Mouse (Mus musculus) neural tube, embryonic 15.5 days (tissue): ENCODE measurements around the gene Tm9sf1. TPM values are rescaled to one million over a fixed set of nuclear protein-coding genes. Genes with fewer than 3 reads are reported as not detected.

Source experiments
- polyA plus RNA-seq: library from polyadenylated mRNA; unstranded; fragments of >200 nt; fragmentation: Nextera tagmentation; extraction: Ambion mirVana; gene quantifications from 2 replicates; pipeline ENCODE4 v1.2.1, GENCODE M21; 2015

The Tm9sf1 gene
- polyA plus RNA-seq, 1 experiment from 2014 or later: 62.6 TPM

Other genes starting within 250 kb of the Tm9sf1 start
- gene Dhrs4, start 165.0 kb downstream of the Tm9sf1 start, polyA plus RNA-seq: 21.5 and 32.8 TPM in 2 replicates
- 21.6 and 25.1 TPM in 2 replicates for gene Carmil3, start 153.2 kb downstream of the Tm9sf1 start, polyA plus RNA-seq
- 17.8 and 20.0 TPM in 2 replicates for gene Cpne6, start 133.4 kb downstream of the Tm9sf1 start, polyA plus RNA-seq
- 0.13 and 0.26 TPM in 2 replicates for gene Nrl, start 118.8 kb downstream of the Tm9sf1 start, polyA plus RNA-seq
- 30.5 and 30.9 TPM in 2 replicates for gene Pck2, start 103.5 kb downstream of the Tm9sf1 start, polyA plus RNA-seq
- 98.9 and 102 TPM in 2 replicates for gene Dcaf11, start 83.8 kb downstream of the Tm9sf1 start, polyA plus RNA-seq
- gene A730061H03Rik, start 83.4 kb downstream of the Tm9sf1 start, polyA plus RNA-seq: 0.46 and 0.75 TPM in 2 replicates
- gene Fitm1, start 68.2 kb downstream of the Tm9sf1 start, polyA plus RNA-seq: 1.6 and 2.0 TPM in 2 replicates
- gene Psme1, start 65.7 kb downstream of the Tm9sf1 start, polyA plus RNA-seq: 214 and 228 TPM in 2 replicates
- gene Emc9, start 58.5 kb downstream of the Tm9sf1 start, polyA plus RNA-seq: 49.3 and 56.2 TPM in 2 replicates
- gene Psme2, start 52.7 kb downstream of the Tm9sf1 start, polyA plus RNA-seq: 186 and 246 TPM in 2 replicates
- gene Rnf31, start 52.1 kb downstream of the Tm9sf1 start, polyA plus RNA-seq: 20.4 and 22.0 TPM in 2 replicates
- 10.4 and 13.2 TPM in 2 replicates for gene Irf9, start 40.2 kb downstream of the Tm9sf1 start, polyA plus RNA-seq
- gene Rec8, start 25.8 kb downstream of the Tm9sf1 start, polyA plus RNA-seq: 15.1 and 16.6 TPM in 2 replicates
- 110 and 121 TPM in 2 replicates for gene Ipo4, start 7.8 kb downstream of the Tm9sf1 start, polyA plus RNA-seq
- gene Gm49378, start 5.9 kb downstream of the Tm9sf1 start, polyA plus RNA-seq: 0.77 and 1.7 TPM in 2 replicates
- 0.31 and 0.32 TPM in 2 replicates for gene Tssk4, start 6.4 kb upstream of the Tm9sf1 start, polyA plus RNA-seq
- 76.0 and 79.8 TPM in 2 replicates for gene Mdp1, start 16.7 kb upstream of the Tm9sf1 start, polyA plus RNA-seq
- 50.2 and 50.8 TPM in 2 replicates for gene Gmpr2, start 28.1 kb upstream of the Tm9sf1 start, polyA plus RNA-seq
- gene Nedd8, start 28.3 kb upstream of the Tm9sf1 start, polyA plus RNA-seq: 590 and 594 TPM in 2 replicates
- gene Tinf2, start 38.0 kb upstream of the Tm9sf1 start, polyA plus RNA-seq: 24.9 and 28.3 TPM in 2 replicates
- 0.31 and 0.96 TPM in 2 replicates for gene Tgm1, start 70.1 kb upstream of the Tm9sf1 start, polyA plus RNA-seq
- gene Rabggta, start 78.5 kb upstream of the Tm9sf1 start, polyA plus RNA-seq: 56.7 and 65.1 TPM in 2 replicates
- 79.7 and 84.6 TPM in 2 replicates for gene Dhrs1, start 101.9 kb upstream of the Tm9sf1 start, polyA plus RNA-seq
- gene Nop9, start 101.9 kb upstream of the Tm9sf1 start, polyA plus RNA-seq: 25.1 and 31.5 TPM in 2 replicates
- gene Cideb, start 114.7 kb upstream of the Tm9sf1 start, polyA plus RNA-seq: 0.35 and 0.93 TPM in 2 replicates
- 0.42 and 0.88 TPM in 2 replicates for gene Ltb4r2, start 117.6 kb upstream of the Tm9sf1 start, polyA plus RNA-seq
- gene Ltb4r1, start 122.2 kb upstream of the Tm9sf1 start, polyA plus RNA-seq: 0.42 and 0.80 TPM in 2 replicates
- 4.1 and 5.2 TPM in 2 replicates for gene Adcy4, start 140.3 kb upstream of the Tm9sf1 start, polyA plus RNA-seq
- gene Ripk3, start 145.1 kb upstream of the Tm9sf1 start, polyA plus RNA-seq: 2.8 and 14.2 TPM in 2 replicates
- gene Nfatc4, start 179.3 kb upstream of the Tm9sf1 start, polyA plus RNA-seq: 9.8 and 11.5 TPM in 2 replicates
- 9.5 and 10.8 TPM in 2 replicates for gene Nynrin, start 210.2 kb upstream of the Tm9sf1 start, polyA plus RNA-seq
- 0.45 and 0.58 TPM in 2 replicates for gene Cbln3, start 240.6 kb upstream of the Tm9sf1 start, polyA plus RNA-seq
- gene Khnyn, start 241.1 kb upstream of the Tm9sf1 start, polyA plus RNA-seq: 11.0 and 11.9 TPM in 2 replicates